Mouse (Mus musculus) stomach, postnatal 0 days (tissue): Measurements from ENCODE around the gene Wdr82.

Source experiments
- CTCF ChIP-seq: IDR thresholded peaks from 2 replicates; pipeline ENCODE4 v1.5.1; 2016; ENCODE audit warnings: antibody characterized with exemption, low read depth, mild to moderate bottlenecking, moderate library complexity
- EP300 ChIP-seq: optimal IDR thresholded peaks from 2 replicates; pipeline ENCODE3; 2016; ENCODE audit warnings: antibody characterized with exemption

DNA sequence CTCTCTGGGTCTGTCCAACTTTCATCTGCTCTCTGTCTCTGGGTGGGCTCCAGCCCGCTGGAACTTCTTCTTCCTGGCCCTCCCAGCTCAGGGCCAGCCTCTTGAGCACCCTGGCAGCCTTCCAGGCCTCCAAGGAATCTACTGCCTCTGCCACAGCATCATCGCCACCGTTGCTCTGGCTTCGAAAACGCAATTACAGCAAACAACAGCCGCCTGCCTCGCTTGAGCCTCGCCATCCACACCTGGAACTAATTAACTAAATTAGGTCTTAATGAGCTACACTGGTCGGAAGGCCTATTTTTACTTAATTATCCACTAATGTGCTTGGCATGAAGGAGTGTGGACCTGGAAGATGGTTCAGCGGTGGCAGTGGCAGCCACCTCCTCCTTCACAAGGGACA lies 31.0 kb upstream of the Wdr82 start:
- no peak for TF ChIP-seq CTCF
- no peak for TF ChIP-seq EP300
